Mouse (Mus musculus): ENCODE measurements around the gene Them4. TPM values are rescaled to one million over a fixed set of nuclear protein-coding genes. Genes with fewer than 3 reads are reported as not detected.
"Not testable (repeated sequence)": the region's sequence is repeated elsewhere in the genome, so short reads cannot be mapped to it uniquely, and the experiment has no call there.

Gene Them4
- total RNA-seq (2021) = 10 to 100 TPM; 17.6 to 19.0 TPM
- long read RNA-seq, experiment 1, transcript Them4-201 (6 exons, 1,781 nt) = major isoform, 14 of 15 reads
- long read RNA-seq, experiment 1, partial matches to known transcripts = 0 of 15 reads
- long read RNA-seq, experiment 1, other reads (novel, unspliced or antisense) = 0 of 15 reads
- long read RNA-seq, experiment 2, transcript Them4-201 (6 exons, 1,781 nt) = major isoform, 8 of 11 reads
- long read RNA-seq, experiment 2, partial matches to known transcripts = 0 of 11 reads
- long read RNA-seq, experiment 2, other reads (novel, unspliced or antisense) = 1 of 11 reads

DNA sequence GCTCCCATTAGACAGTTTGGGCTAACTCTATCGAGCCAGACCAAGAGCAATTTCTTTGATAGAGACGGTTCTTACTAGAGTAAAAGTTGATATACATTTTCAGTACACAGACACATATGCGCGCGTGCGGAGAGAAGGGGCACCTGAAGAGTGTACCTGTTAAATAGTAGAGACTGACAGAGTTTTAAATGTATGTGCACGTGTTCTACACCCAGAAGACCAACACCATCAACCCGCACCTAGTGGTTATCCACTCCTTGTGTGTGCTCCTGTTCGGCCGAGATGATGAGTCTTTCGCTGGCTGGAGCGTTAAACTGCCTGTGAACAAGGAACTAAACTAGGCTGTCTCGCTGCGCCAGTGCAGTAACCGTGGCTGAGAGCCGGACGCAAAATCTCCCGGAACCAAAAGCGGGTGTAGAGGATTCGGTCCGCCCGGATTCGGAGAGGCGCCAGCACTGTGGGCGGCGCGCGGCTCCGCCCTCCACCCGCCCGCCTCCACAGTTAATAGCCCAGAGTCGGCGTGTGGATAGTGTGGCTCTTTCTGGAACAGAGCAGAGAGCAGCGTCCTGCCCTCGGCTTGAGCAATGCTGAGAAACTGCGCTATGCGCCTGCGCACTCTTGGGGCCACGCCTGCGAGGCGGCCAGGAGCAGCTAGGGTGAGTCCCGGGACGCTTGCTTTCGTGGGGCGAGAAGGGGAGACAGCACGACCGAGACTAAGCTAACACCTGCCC is at the start of gene Them4:
Them4 (plus strand) TSS at position 457 of the 731 bp plus-strand sequence.
- H3K4me3 ChIP-seq = peak within 1 kb of the TSS; percentile 86
- intact Hi-C loops (cut with DNase I) = no loop called here
- peak; percentile 85 to 89 for DNase-seq (ENCODE audit: extremely low spot score in 1 of 2, low spot score in 2 of 2)
- TF ChIP-seq CTCF (IDR thresholded peaks at IDR 0.05) = no peak
- H3K27ac ChIP-seq = peak within 1 kb of the TSS; percentile 81

DNA sequence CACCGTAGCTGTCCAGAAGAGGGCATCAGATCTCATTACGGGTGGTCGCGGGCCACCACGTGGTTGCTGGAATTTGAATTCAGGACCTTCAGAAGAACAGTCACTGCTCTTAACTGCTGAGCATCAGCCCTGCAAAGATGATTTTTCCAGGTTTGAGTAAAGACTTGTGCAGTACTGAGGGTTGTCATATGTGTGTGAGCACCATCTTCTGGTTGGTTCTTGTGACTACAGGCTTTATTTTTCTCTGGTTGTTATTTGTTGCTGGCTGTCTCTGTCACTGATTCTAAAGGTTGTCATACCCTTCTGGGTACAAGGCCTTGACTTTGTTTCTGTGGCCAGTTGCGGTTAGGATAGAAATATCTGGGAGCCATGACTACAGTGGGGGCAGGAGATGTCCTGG is 49.3 kb upstream of the Them4 start:
- intact Hi-C loops (cut with DNase I) = loop anchor here (10.0 kb wide), 1 partner anchor 716 kb away; no protein-coding TSS in a partner anchor
- Histone ChIP-seq H3K27ac (no peak overlapping the region), H3K4me3 (no peak overlapping the region)
- peak; percentile 59 for TF ChIP-seq CTCF (IDR thresholded peaks at IDR 0.05)
- DNase-seq (ENCODE audit: extremely low spot score in 1 of 2, low spot score in 2 of 2) = peak in 1 of 2 experiments; percentile 11

GRCm38 (mm10) chr3:94263736-94264135 is 46.2 kb upstream of the Them4 start, which contains the start of gene Gm4778:
Gene Gm4778, plus strand, starts transcription at chr3:94264036.
- not testable (repeated sequence) for H3K27ac ChIP-seq; DNase-seq (ENCODE audit: extremely low spot score in 1 of 2, low spot score in 2 of 2); H3K4me3 ChIP-seq
- intact Hi-C loops (cut with DNase I) = loop anchor here (10.0 kb wide), 1 partner anchor 719 kb away; no protein-coding TSS in a partner anchor

- H3K4me3 ChIP-seq = no peak overlapping the region
- TF ChIP-seq CTCF (IDR thresholded peaks at IDR 0.05) = no peak
- H3K27ac ChIP-seq = no peak overlapping the region
- intact Hi-C loops (cut with DNase I) = no loop called here
- no peak for DNase-seq (ENCODE audit: extremely low spot score in 1 of 2, low spot score in 2 of 2)
Observed at GRCm38 (mm10) chr3:94275991-94276390, 33.9 kb upstream of the Them4 start.

- Histone ChIP-seq H3K27ac (no peak overlapping the region), H3K4me3 (no peak overlapping the region)
- DNase-seq (ENCODE audit: extremely low spot score in 1 of 2, low spot score in 2 of 2) = no peak
- intact Hi-C loops (cut with DNase I) = no loop called here
- no peak for TF ChIP-seq CTCF (IDR thresholded peaks at IDR 0.05)
Observed at GRCm38 (mm10) chr3:94305457-94305856, 4.4 kb upstream of the Them4 start.

- intact Hi-C loops (cut with DNase I) = no loop called here
- no peak for DNase-seq (ENCODE audit: extremely low spot score in 1 of 2, low spot score in 2 of 2)
- no peak overlapping the region for H3K27ac ChIP-seq
- no peak overlapping the region for H3K4me3 ChIP-seq
- TF ChIP-seq CTCF (IDR thresholded peaks at IDR 0.05) = no peak
Observed at GRCm38 (mm10) chr3:94306975-94307374, 2.9 kb upstream of the Them4 start.

GRCm38 (mm10) chr3:94310491-94310890 is 602 bp downstream of the Them4 start:
- no peak for DNase-seq (ENCODE audit: extremely low spot score in 1 of 2, low spot score in 2 of 2)
- TF ChIP-seq CTCF (IDR thresholded peaks at IDR 0.05) = no peak
- peak overlapping the region; percentile 86 for H3K4me3 ChIP-seq
- intact Hi-C loops (cut with DNase I) = no loop called here
- H3K27ac ChIP-seq = peak overlapping the region; percentile 81

DNA sequence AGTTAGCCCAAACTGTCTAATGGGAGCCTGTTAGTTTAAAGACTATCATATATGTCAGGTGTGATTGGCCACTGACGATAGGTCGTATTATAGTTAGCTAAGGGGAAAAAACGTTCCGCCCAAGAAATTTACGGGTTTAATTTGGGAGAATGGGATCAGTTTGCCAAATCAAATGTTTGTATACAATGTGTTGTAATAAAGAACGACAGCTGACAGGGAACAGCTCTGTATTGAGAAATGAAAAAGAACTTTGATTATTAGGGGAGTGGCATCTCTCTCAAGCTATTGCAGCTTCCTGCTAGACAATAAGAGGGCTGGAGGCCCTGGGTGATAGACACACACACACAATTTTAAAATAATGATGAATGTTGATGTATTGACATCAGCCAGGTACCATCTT is 1.0 kb downstream of the Them4 start:
- intact Hi-C loops (cut with DNase I) = no loop called here
- Histone ChIP-seq H3K4me3 (peak overlapping the region; percentile 86), H3K27ac (no peak overlapping the region)
- TF ChIP-seq CTCF (IDR thresholded peaks at IDR 0.05) = no peak
- DNase-seq (ENCODE audit: extremely low spot score in 1 of 2, low spot score in 2 of 2) = no peak

GRCm38 (mm10) chr3:94311376-94311775 is 1.5 kb downstream of the Them4 start:
- Histone ChIP-seq H3K27ac (no peak overlapping the region), H3K4me3 (no peak overlapping the region)
- no peak for TF ChIP-seq CTCF (IDR thresholded peaks at IDR 0.05)
- DNase-seq (ENCODE audit: extremely low spot score in 1 of 2, low spot score in 2 of 2) = no peak
- intact Hi-C loops (cut with DNase I) = no loop called here

DNA sequence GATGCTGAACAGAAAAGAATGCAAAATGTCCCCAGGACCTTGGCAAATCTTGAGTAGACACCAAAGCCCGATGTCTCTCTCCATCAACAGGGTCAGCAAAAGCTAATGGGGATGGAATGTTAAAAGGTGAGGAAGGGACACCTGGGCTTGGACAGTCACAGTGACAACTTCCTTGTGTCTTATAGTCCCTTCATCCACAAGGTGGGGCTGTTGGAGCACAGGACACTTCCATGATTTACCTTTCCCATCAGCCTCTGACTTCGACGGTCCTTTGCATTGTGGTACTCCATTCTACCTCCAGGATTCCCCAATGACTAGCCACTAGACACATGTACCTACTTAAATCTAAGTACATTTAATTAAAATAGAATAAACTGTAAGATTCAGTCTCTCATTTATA is 18.8 kb downstream of the Them4 start:
- DNase-seq (ENCODE audit: extremely low spot score in 1 of 2, low spot score in 2 of 2) = no peak
- peak; percentile 38 for TF ChIP-seq CTCF (IDR thresholded peaks at IDR 0.05)
- intact Hi-C loops (cut with DNase I) = no loop called here
- Histone ChIP-seq H3K27ac (no peak overlapping the region), H3K4me3 (no peak overlapping the region)

GRCm38 (mm10) chr3:94334442-94334841 is 24.6 kb downstream of the Them4 start:
- intact Hi-C loops (cut with DNase I) = no loop called here
- DNase-seq (ENCODE audit: extremely low spot score in 1 of 2, low spot score in 2 of 2) = no peak
- no peak overlapping the region for H3K4me3 ChIP-seq
- H3K27ac ChIP-seq = no peak overlapping the region
- TF ChIP-seq CTCF (IDR thresholded peaks at IDR 0.05) = no peak

- Histone ChIP-seq H3K4me3 (no peak overlapping the region), H3K27ac (no peak overlapping the region)
- TF ChIP-seq CTCF (IDR thresholded peaks at IDR 0.05) = no peak
- no peak for DNase-seq (ENCODE audit: extremely low spot score in 1 of 2, low spot score in 2 of 2)
- intact Hi-C loops (cut with DNase I) = no loop called here
Observed at GRCm38 (mm10) chr3:94338522-94338921, 28.6 kb downstream of the Them4 start.
